Mouse (Mus musculus) heart, adult 2 months (tissue): ENCODE measurements at regions not wholly inside any gene's neighbourhood (a gene's known extent, or its start where the extent isn't known, plus 50 kb on each side); places are given as distances from the start of the nearest gene placed in this dataset.

Source experiments
- CTCF ChIP-seq: fragments of 200-600 bp; IDR thresholded peaks from 2 replicates; pipeline ENCODE4 v1.8.1; 2022; ENCODE audit warnings: antibody characterized with exemption, mild to moderate bottlenecking, moderate library complexity
- POLR2A ChIP-seq: fragments of 200-500 bp; IDR thresholded peaks from 2 replicates; pipeline ENCODE4 v1.6.1; 2011; ENCODE audit warnings: mild to moderate bottlenecking, low read depth, low read length, control low read depth; ENCODE audit not compliant: insufficient read depth

- TF ChIP-seq CTCF (no peak), POLR2A (no peak)
These were observed 73.3 kb upstream of the 1700024P04Rik start for GRCm38 (mm10) chr13:99057696-99058095.
